Mouse (Mus musculus) left cerebral cortex, adult 9 months (tissue): ENCODE data around the gene Glb1.
"Not testable (repeated sequence)": the region's sequence is repeated elsewhere in the genome, so short reads cannot be mapped to it uniquely, and the experiment has no call there.

ENCODE experiments used
- DNase-seq, 2 experiments: peaks; one replicate each; pipeline ENCODE4 v3.0.0; 2022; ENCODE audit warnings: low spot score in 2 of 2

Gene Glb1

DNA sequence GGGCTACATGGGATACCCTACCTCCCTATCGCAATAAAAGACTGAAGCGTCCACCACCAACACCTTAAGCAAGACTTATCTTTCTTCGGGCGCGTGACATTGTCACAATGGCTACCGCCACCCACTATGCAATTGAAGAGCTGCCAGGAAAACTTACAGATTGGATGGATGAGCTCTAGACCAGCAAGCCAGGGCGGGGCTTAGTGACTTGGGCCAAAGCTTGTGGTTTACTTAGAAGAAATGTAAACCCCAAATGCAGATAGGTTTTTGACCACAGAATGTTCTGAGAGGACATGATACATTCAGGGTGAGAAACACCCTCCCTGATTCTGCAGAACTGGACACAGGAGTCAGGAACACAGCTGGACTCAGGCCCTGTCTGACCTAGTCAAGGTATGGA is 100.2 kb downstream of the Glb1 start:
- no peak for DNase-seq

DNA sequence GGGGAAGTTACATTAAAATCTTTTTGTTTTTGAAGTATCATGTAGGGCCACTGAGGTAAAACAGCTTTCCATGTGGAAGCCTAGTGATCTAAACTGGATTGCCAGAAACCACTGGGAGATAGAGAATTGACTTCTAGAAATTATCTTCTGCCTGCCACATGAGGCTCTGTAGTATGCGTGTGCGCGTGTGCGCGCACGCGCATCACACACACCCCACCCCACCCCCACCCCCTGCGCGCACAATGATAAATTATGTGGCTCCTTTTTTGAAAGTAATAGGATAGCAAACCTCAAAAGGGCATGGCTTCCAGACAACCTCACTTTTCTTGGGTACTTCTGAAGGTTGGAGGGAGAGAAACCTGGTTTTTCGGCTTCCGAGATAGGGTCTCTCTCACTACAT is 101.0 kb downstream of the Glb1 start:
- no peak for DNase-seq

DNA sequence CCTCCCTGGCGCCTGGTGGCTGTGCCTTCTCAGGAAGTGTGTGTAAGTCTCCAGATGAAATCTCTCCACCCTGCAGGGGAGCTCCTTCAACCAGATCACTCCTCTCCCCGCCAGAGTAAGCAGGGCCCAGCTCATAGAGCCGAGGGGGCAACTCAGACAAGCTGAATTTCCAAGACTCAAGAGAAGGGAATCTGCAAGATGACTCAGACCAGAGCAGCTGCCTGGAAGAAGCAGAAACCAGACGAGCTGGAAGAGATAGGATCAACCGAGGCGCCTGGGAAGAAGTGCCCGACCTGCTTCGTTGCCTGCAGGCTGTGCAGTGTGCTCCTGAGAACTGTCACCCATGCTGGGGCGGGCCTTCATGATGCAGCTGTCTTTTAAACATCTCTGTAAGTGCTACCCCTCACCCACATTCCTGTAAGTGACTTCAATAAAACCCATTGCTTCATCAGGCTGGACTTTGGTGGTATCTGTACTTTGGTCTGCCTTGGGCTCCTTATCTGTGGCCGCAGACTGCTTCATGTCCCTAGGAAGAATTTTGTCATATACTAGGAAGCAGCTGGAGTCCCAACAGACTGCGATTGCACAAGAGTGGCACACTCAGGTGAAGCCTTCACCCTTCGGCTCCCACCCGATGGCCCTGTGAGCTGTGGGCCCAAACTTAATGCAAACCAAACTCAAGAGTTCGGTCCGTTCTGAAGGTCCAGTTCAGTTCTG is 102.0 kb downstream of the Glb1 start:
- DNase-seq: no peak

DNA sequence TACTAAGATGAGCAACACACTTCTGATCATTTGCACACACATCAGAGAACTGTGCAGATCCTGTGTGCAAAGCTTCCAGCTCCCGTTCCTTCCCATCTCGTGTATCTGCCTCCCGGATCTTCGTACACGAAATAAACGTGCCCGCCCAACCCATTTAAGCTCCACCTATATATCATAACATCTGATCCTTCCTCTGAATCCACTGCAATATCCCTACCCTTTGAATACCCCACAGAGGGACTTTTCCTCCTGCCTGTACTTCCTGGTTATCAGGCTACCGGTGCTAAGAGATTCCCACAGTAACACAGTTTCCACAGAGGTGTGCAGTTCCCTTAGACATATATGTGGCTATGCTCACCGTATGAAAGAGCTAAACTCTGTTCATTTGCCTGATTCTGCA is 103.9 kb downstream of the Glb1 start, which contains the start of gene Ccr4:
Ccr4 (minus strand) TSS at position 101 of the 400 bp plus-strand sequence.
- no peak for DNase-seq

DNA sequence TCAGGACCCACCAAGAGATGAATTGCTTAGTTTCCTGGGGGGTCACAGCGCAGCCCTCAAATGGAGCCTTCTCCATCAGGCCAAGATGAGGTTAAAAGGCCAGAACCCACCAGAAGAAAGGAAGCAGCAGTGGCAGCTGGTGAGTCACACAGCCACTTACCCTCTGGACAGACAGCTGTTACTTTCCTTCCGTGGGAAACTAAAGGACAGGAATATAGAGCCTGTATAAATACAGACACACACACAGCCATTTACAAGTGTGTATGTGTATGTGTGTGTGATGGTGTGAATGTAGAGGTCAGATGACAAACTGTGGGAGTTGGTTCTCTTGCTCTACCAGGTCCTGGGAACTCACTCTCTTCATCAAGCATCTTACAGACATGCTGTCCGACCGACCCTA is 105.7 kb downstream of the Glb1 start:
- DNase-seq: no peak

DNA sequence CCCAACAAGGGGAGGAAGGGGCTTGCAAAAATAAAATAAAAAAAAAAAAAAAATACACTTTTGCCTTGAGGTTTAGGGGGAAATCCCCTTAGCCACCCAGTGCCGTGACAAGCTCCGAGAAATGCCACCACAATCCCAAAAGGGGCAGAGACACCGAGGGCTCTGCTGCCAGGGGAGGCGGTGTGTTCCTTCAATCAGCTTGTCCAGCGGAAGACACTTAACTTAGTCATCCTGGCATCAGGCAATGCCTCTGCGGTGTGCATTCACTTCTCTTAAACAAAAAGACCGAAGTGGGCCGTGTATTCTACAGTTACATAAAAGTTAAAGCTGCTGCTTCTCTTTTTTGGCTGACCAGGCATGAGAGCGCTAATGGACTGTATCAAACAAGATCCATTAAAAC is 106.5 kb downstream of the Glb1 start:
- DNase-seq: no peak

GRCm38 (mm10) chr9:114509785-114510184 is 108.9 kb downstream of the Glb1 start:
- no peak for DNase-seq

DNA sequence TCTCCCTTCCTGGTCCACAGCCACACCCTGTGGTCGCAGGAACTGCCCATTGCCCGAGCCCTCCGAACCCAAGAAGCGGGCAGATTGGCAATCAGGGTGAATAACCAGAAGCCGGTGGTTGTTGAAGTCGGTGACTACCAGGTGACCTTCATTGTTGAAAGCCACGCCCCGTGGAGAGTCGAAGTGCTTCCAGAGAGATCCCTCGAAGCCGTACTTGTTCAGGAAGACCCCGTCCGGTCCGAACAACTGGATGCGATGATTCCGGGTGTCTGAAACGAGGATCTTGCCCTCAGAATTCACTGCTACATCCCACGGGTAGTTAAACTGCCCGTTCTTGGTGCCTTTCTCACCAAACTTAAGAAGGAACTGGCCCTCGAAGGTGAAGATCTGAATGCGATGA is 112.0 kb downstream of the Glb1 start:
- no peak for DNase-seq

- DNase-seq: no peak
Observed at GRCm38 (mm10) chr9:114515364-114515763, 114.5 kb downstream of the Glb1 start, which contains the start of gene C130032M10Rik. Gene C130032M10Rik (plus strand): TSS chr9:114515697.

DNA sequence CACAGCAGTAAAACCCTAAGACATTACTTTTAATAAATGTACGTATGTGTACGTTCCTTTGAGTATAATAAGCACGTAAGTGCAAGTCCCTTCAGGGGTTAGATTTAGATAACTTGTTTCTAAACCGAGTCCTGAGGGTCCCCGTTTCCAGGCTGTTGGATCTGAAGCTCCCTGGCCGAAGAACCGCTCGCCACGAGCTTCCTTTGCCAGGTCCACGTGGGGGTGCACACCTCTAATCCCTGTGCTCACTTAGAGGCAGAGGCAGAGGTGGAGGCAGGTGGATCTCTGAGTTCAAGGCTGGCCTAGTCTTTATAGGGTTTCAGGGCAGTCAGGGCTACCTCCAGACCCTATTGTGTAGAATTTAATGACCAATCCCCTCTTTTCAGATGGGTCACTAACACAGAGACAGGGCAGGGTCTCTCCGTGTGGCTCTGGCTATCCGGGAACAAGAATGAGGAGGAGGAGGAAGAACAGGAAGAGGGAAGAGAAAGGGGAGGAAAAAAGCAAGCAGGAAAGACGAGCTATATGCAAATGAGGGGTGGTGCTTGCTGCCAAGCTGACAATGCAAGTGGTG is 117.1 kb downstream of the Glb1 start:
- no peak for DNase-seq

GRCm38 (mm10) chr9:114518812-114519477 is 118.1 kb downstream of the Glb1 start:
- DNase-seq: no peak

DNA sequence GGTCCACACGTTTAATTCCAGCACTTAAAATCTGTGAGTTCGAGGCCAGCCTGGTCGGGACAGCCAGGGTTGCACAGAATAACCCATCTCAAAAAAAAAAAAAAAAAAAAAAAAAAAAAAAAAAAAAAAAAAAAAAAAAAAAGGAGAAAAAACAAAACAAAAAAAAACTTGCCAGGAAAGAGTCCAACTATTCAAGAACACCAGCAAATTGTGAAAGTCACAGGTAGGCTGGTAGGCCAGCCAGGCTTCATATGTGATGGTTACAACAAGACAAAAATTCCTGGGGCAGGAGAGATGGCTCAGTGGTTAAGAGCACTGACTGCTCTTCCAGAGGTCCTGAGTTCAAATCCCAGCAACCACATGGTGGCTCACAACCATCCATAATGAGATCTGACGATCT is 119.7 kb downstream of the Glb1 start:
- not testable (repeated sequence) for DNase-seq

- DNase-seq: no peak
Observed at GRCm38 (mm10) chr9:114522041-114522440, 121.2 kb downstream of the Glb1 start.

DNA sequence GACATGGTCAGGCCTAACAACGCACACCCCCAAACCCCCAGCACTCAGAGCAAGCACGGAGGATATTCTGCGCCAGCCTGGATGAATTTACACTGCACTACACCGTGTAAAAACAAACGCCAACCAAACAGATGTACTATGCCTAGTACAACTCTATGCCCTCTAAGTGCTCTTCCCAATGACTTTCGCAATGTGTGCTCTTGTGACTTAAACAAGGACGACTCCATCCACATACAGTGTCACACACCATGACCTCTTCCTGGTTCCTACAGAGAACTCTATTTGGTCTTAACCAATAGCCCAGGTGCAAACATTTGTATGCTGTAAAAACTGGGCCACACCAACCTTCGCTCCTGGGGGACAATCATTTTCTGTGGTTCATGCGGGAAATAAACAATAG is 121.6 kb downstream of the Glb1 start:
- DNase-seq: no peak
